Mouse (Mus musculus) ES-E14 (cell line): ENCODE results near the gene Gramd1c. TPM values are rescaled to one million over a fixed set of nuclear protein-coding genes. Genes with fewer than 3 reads are reported as not detected.
A peak's percentile ranks its signal among the peaks of the same experiment; 100 is the strongest.

Experiments used
- DNase-seq: peaks from one replicate; pipeline ENCODE4 v3.0.0-alpha.2; 2013; ENCODE audit warnings: low read depth, low spot score
- H3K27ac ChIP-seq: 2 replicates; pipeline ENCODE4 v1.5.1; 2012; ENCODE audit warnings: low read depth, mild to moderate bottlenecking, low read length, moderate library complexity, mixed read lengths; ENCODE audit not compliant: poor library complexity, insufficient read depth, severe bottlenecking
- H3K36me3 ChIP-seq: 2 replicates; pipeline ENCODE4 v1.6.1; 2012; ENCODE audit warnings: mild to moderate bottlenecking, low read length, moderate library complexity, mixed read lengths; ENCODE audit not compliant: control insufficient read depth, poor library complexity, insufficient read depth, severe bottlenecking
- H3K4me1 ChIP-seq, 2 experiments: fragments of 150-350 bp in 1 of 2; sonication (generic) in 1 of 2; 2 replicates each; pipeline ENCODE4 v1.6.1; 2012; ENCODE audit warnings: low read length in 2 of 2, mild to moderate bottlenecking in 1 of 2, mixed read lengths in 1 of 2; ENCODE audit not compliant: control insufficient read depth in 2 of 2, insufficient read depth in 2 of 2, poor library complexity in 1 of 2
- H3K4me3 ChIP-seq, 2 experiments: fragments of 150-350 bp in 1 of 2; sonication (generic) in 1 of 2; 2 replicates each; pipeline ENCODE4 v1.5.1; 2012; ENCODE audit warnings: low read length in 2 of 2, low read depth in 1 of 2, mild to moderate bottlenecking in 1 of 2, mixed read lengths in 1 of 2; ENCODE audit not compliant: insufficient read depth in 1 of 2, poor library complexity in 1 of 2, severe bottlenecking in 1 of 2
- H3K9ac ChIP-seq: 2 replicates; pipeline ENCODE4 v1.6.1; 2012; ENCODE audit warnings: low read depth, mild to moderate bottlenecking, low read length, mixed read lengths; ENCODE audit not compliant: poor library complexity, insufficient read depth, severe bottlenecking
- H3K9me3 ChIP-seq: fragments of 150-350 bp; sonication (generic); 2 replicates; pipeline ENCODE4 v1.6.1; 2012; ENCODE audit warnings: low read depth, mild to moderate bottlenecking, low read length; ENCODE audit not compliant: control insufficient read depth, insufficient read depth
- CHD2 ChIP-seq: IDR thresholded peaks from 2 replicates; pipeline ENCODE4 v1.6.1; 2014; ENCODE audit warnings: mild to moderate bottlenecking, low read depth, low read length, inconsistent platforms
- HCFC1 ChIP-seq: IDR thresholded peaks from 2 replicates; pipeline ENCODE4 v1.6.1; 2012; ENCODE audit warnings: low read length, inconsistent platforms, borderline replicate concordance; ENCODE audit not compliant: insufficient read depth
- MAFK ChIP-seq: IDR thresholded peaks from 2 replicates; pipeline ENCODE4 v1.6.1; 2014; ENCODE audit warnings: mild to moderate bottlenecking, low read depth, low read length, inconsistent platforms; ENCODE audit not compliant: insufficient read depth
- ZC3H11A ChIP-seq: IDR thresholded peaks from 2 replicates; pipeline ENCODE4 v1.6.1; 2012; ENCODE audit warnings: low read depth, mild to moderate bottlenecking, inconsistent platforms, low read length, borderline replicate concordance
- ZNF384 ChIP-seq: IDR thresholded peaks from 2 replicates; pipeline ENCODE4 v1.6.1; 2012; ENCODE audit warnings: low read depth, low read length, inconsistent platforms
- in situ Hi-C, 2 experiments: fragments of 600-800 bp; cut with MboI; formaldehyde crosslinking; loops; one replicate each; pipeline ENCODE4 v1.15.1; 2025; ENCODE audit warnings: low sequenced_read_pairs in 2 of 2, inconsistent platforms in 1 of 2; ENCODE audit not compliant: unreplicated experiment in 2 of 2
- total RNA-seq: library from RNA; depleted of rRNA; stranded (reverse); fragments of 300-350 nt; gene quantifications from 2 replicates; pipeline ENCODE4 v1.2.3, GENCODE M21; 2012; rRNA removed

Gene Gramd1c
- 0.53 and 0.94 TPM in 2 replicates for total RNA-seq

GRCm38 (mm10) chr16:44063025-44063894, at the start of gene Gramd1c:
TSS of gene Gramd1c (minus strand) at chr16:44063345.
- no peaks in the 10 kb centered on the region for H3K9me3 ChIP-seq
- no peak within 1 kb of the TSS for H3K27ac ChIP-seq
- H3K4me3 ChIP-seq: peak within 1 kb of the TSS; percentile 58 to 62
- peak; percentile 64 for DNase-seq
- TF ChIP-seq HCFC1: no peak
- TF ChIP-seq ZC3H11A: no peak
- no peak within 1 kb of the TSS; the same call in 1 of the 2 replicates for H3K9ac ChIP-seq
- in situ Hi-C loops: no loop called here
- H3K36me3 ChIP-seq: no peaks in the 10 kb centered on the region
- no peaks in the 10 kb centered on the region; a peak in 1 of 4 replicates for H3K4me1 ChIP-seq

GRCm38 (mm10) chr16:44109002-44109401, 45.9 kb upstream of the Gramd1c start:
- TF ChIP-seq ZNF384: no peak
- TF ChIP-seq HCFC1: no peak
- TF ChIP-seq CHD2: no peak
- TF ChIP-seq MAFK: no peak

GRCm38 (mm10) chr16:44105211-44105610, 42.1 kb upstream of the Gramd1c start:
- no peak for DNase-seq
- H3K27ac ChIP-seq: no peak overlapping the region
- H3K4me1 ChIP-seq: 0 out of 4 replicates have a peak, but pooled peaks cover 0 to 3% of the 10 kb centered on the region in 2 experiments
- no peak overlapping the region for H3K4me3 ChIP-seq
- no peak overlapping the region for H3K9ac ChIP-seq
- no peaks in the 10 kb centered on the region for H3K9me3 ChIP-seq
- H3K36me3 ChIP-seq: peaks cover 18% of the 10 kb centered on the region
- in situ Hi-C loops: no loop called here
- TF ChIP-seq CHD2 (no peak), HCFC1 (no peak)

More at GRCm38 (mm10) chr16:44109002-44109401, 45.9 kb upstream of the Gramd1c start:
- H3K36me3 ChIP-seq: peaks cover 17% of the 10 kb centered on the region
- no peak overlapping the region for H3K9ac ChIP-seq
- H3K4me3 ChIP-seq: no peak overlapping the region
- in situ Hi-C loops: no loop called here
- H3K9me3 ChIP-seq: no peaks in the 10 kb centered on the region
- no peak overlapping the region for H3K27ac ChIP-seq
- no peaks in the 10 kb centered on the region for H3K4me1 ChIP-seq
- DNase-seq: no peak

GRCm38 (mm10) chr16:44103806-44104766, 40.9 kb upstream of the Gramd1c start:
- TF ChIP-seq ZNF384: peak; percentile 63
- no peak for TF ChIP-seq CHD2
- Histone ChIP-seq H3K4me3 (no peak overlapping the region), H3K36me3 (peaks cover 18% of the 10 kb centered on the region), H3K9ac (no peak overlapping the region), H3K27ac (no peak overlapping the region), H3K9me3 (no peaks in the 10 kb centered on the region), H3K4me1 (0 out of 4 replicates have a peak, but pooled peaks cover 0 to 3% of the 10 kb centered on the region in 2 experiments)
- DNase-seq: peak; percentile 27
- in situ Hi-C loops: no loop called here
